Mouse (Mus musculus) layer of hippocampus, adult 8-10 months (tissue): ENCODE results near the gene Extl1. TPM values are rescaled to one million over a fixed set of nuclear protein-coding genes. Genes with fewer than 3 reads are reported as not detected.

Experiments
- DNase-seq, 2 experiments: peaks; one replicate each; pipeline ENCODE4 v3.0.0; 2022; ENCODE audit warnings: low spot score in 2 of 2
- total RNA-seq, 4 experiments: library from RNA; stranded (reverse); gene quantifications; 2 replicates each; pipeline ENCODE4 v1.2.4; 2022

The Extl1 gene
- total RNA-seq, 4 experiments from 2014 or later = 36.5 to 47.8 (median 42.9) TPM

- no peak for DNase-seq
These were observed 69.5 kb downstream of the Extl1 start for GRCm38 (mm10) chr4:134314081-134314655.

GRCm38 (mm10) chr4:134312901-134313300 lies 70.7 kb downstream of the Extl1 start:
- no peak for DNase-seq

- DNase-seq = no peak
These were observed 71.3 kb downstream of the Extl1 start for GRCm38 (mm10) chr4:134312341-134312740.

- no peak for DNase-seq
These were observed 71.9 kb downstream of the Extl1 start for GRCm38 (mm10) chr4:134311784-134312183.

GRCm38 (mm10) chr4:134310656-134311055 lies 73.0 kb downstream of the Extl1 start:
- DNase-seq = no peak

GRCm38 (mm10) chr4:134310106-134310505 lies 73.5 kb downstream of the Extl1 start:
- no peak for DNase-seq

- peak in 1 of 2 experiments; percentile 37 for DNase-seq
These were observed 76.1 kb downstream of the Extl1 start for GRCm38 (mm10) chr4:134307367-134308072.

- no peak for DNase-seq
These were observed 76.7 kb downstream of the Extl1 start for GRCm38 (mm10) chr4:134306963-134307362.

Other genes with a start within 250 kb of the Extl1 start
- gene Cep85, start 196.7 kb downstream of the Extl1 start, total RNA-seq = 10 to 100 TPM; 16.6 to 19.8 (median 18.6) TPM
- gene Gm7534, start 180.8 kb downstream of the Extl1 start, total RNA-seq = not detected
- under 1 TPM in 1 of 4 experiments, not detected in 3; 0.31 TPM for gene Catsper4, start 156.5 kb downstream of the Extl1 start, total RNA-seq
- gene Cnksr1, start 145.5 kb downstream of the Extl1 start, total RNA-seq = under 1 TPM; 0.51 to 0.89 (median 0.79) TPM
- not detected for gene E130218I03Rik, start 140.2 kb downstream of the Extl1 start, total RNA-seq
- 10 to 100 TPM in 3 of 4 experiments, 1 to 10 TPM in 1; 9.7 to 11.6 (median 11.2) TPM for gene Zfp593, start 138.3 kb downstream of the Extl1 start, total RNA-seq
- not detected for gene Gm30191, start 136.9 kb downstream of the Extl1 start, total RNA-seq
- gene Grrp1, start 129.7 kb downstream of the Extl1 start, total RNA-seq = 1 to 10 TPM; 3.3 to 4.8 (median 3.5) TPM
- gene Pdik1l, start 96.0 kb downstream of the Extl1 start, total RNA-seq = 10 to 100 TPM; 14.1 to 20.7 (median 18.6) TPM
- gene Trim63, start 68.7 kb downstream of the Extl1 start, total RNA-seq = not detected
- under 1 TPM in 1 of 4 experiments, not detected in 3; 0.49 TPM for gene Slc30a2, start 40.7 kb downstream of the Extl1 start, total RNA-seq
- 10 to 100 TPM in 1 of 4 experiments, 1 to 10 TPM in 3; 5.5 to 10.5 (median 8.5) TPM for gene Pafah2, start 12.5 kb upstream of the Extl1 start, total RNA-seq
- gene Stmn1, start 84.5 kb upstream of the Extl1 start, total RNA-seq = 100 to 1,000 TPM; 367 to 422 (median 391) TPM
- 10 to 100 TPM; 55.4 to 75.1 (median 63.4) TPM for gene Paqr7, start 112.8 kb upstream of the Extl1 start, total RNA-seq
- under 1 TPM in 3 of 4 experiments, not detected in 1; 0.25 to 0.85 (median 0.33) TPM for gene Aunip, start 127.1 kb upstream of the Extl1 start, total RNA-seq
- 10 to 100 TPM; 65.9 to 74.2 (median 67.9) TPM for gene Mtfr1l, start 151.5 kb upstream of the Extl1 start, total RNA-seq
- 10 to 100 TPM; 18.4 to 22.8 (median 21.2) TPM for gene Selenon, start 168.3 kb upstream of the Extl1 start, total RNA-seq